Mouse (Mus musculus): Measurements from ENCODE around the gene Abhd16b.

Gene Abhd16b

DNA sequence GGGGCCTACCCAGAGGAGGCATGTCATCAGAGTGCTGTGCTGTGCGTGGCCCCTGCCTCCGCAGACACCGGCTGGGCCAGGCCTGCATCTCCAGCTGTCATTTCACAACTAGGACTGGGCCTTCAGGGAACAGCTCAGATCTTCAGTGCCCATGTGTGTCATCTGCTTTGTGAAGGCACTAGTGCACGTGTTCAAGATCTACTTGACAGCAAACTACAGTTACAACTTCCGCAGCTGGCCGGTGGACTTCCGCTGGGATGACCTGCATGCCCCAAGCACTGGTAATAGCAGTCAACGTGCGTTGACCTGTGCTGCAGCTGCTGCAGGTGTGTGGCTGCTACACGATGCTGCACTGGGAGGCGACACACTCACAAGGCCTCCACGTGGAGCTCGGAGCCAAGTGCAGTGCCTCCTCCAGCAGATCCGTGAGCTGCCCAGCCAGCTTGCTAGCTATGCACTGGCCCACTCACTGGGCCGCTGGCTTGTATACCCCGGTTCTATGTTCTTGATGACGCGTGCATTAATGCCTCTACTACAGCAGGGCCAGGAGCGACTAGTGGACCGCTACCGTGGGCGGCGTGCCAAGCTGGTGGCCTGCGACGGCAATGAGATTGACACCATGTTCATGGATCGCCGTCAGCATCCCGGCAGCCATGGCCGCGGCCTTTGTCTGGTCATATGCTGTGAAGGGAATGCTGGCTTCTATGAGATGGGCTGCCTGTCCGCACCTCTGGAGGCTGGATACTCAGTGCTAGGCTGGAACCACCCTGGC lies at the start of gene Abhd16b:
Abhd16b (plus strand) TSS at position 51 of the 772 bp plus-strand sequence.
- DNase-seq (ENCODE audit: low read depth, low spot score), result no peak

DNA sequence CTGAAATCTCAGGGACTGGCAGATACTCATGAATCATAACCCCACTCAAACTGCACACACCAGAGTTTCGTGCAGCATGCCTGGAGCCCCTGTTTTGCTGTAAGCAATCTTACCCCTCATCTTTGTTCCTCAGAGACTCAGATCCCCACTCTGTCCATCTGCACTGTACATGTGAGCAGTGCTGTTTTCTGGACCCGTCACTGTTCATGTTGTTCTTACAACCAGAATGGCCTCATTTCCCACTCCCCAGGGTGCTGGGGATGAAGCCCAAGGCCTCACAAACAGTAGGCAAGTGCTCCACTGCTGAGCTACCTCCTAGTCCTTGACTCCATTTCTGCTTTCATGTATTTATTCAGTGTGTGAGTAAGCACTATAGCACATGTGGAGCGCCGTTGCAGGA lies 40.8 kb upstream of the Abhd16b start:
- DNase-seq (ENCODE audit: low read depth, low spot score), result no peak

DNA sequence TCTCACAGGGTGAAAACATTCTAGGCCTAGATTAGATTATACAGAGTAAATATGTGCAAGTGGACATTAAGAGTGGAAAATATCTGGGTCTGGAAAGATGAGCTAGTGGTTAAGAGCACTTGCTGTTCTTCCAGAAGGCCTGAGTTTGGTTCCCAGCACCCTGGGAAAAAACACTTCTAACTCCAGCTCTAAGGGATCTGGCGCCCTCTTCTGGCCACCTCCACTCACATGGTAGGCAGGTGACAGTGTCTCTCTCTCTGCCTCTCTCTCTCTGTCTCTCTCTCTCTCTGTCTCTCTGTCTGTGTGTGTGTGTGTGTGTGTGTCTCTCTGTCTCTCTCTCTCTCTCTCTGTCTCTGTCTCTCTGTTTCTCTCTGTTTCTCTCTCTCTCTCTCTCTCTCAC lies 39.7 kb upstream of the Abhd16b start:
- DNase-seq (ENCODE audit: low read depth, low spot score), result no peak

DNA sequence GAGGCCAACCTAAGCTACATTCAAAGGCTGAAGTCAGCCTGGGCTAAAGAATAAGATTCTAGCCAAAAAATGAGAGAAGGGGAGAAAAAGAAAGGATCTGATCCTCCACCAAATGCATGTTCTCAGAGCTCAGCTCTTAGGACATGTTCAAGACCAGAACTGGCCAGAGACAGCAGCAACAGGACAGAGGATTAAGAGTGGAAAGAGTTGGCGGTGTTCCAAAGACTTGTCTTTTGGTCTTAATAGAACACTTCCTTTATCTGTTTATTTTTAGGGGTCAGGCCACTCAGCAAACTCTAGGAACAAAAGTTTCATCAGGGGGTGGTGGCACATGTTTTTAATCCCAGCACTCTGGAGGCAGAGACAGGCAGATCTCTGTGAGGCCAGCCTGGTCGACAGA lies 37.1 kb upstream of the Abhd16b start:
- no peak for DNase-seq (ENCODE audit: low read depth, low spot score)

DNA sequence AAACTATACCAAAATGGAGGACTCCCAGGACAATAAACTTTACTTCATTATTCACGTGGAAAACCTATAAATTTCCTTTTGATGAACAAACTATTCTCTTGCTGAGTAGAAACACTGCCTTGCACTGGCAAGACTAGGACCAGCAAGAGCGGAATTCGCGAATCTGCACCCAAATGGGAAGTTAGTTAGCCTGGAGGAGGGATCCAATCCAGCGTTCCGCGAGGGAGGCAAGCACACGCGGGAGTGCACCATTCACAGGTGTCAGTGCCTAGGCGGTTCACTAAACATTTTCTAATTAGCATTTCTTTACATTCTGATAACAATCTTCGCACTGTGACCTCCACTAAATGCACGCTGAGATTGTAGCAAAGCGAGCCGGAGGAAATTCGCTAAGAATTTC lies 35.2 kb upstream of the Abhd16b start:
- no peak for DNase-seq (ENCODE audit: low read depth, low spot score)

DNA sequence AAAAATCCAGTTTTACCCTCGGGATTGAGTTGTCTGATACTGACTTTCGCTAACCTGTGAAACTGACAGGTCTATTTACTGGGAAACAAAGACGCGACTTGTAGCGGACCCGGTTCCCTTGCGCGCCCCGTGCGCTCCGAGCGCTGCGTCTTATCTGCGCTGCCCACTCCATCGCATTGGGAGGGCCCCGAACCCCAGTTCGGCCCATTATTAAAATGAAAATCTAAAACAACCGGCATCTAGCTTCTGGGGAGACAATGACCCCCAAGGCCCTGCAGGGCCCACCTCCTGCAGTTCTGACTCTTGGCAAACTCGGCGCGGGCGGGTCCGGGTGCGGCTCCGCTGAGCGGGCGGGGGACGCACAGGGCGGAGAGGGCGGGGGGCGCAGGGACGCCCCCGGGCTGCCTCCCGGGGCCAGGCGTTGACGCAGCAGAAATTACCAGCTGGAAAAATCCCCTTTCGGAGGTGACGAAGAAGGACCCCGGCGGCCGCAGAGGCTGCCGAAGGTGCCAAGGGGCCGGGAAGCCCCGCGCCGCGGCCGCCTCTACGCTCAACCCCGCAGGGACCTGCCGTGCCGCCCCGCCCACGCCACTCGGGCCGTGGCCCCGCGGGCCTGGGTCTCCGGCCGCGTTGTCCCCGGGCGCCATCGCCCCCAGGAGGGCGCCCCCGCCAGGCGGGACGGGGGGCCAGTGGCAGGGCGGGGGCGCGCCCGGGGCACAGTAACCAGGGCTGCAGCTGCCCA lies 34.4 kb upstream of the Abhd16b start:
- peak; percentile 16 for DNase-seq (ENCODE audit: low read depth, low spot score)

DNA sequence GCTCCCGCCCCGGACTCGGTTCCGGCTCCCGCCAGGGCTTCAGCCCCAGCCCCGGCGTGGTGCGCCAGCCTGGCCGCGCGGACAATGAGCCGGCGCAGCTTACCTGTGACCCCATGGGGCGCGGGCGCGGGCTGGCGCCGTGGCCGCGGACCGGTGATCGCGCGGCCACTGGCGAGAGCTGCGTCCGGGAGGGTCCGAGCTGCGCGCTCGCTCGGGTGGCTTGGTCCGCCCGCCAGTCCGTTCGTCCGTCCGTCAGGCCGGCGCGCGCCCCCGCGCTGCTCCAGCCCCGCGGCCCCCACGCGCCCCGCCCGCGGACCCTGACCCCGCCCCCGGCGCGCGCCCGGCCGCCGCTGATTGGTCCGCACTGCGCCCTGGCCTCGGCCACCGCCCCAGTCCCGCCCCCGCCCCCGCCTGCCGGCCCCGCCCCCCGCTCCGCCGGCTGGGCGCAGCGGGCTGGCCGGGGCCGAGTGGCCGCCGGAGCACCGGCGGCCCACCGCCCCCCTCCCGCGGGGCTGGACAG lies 33.8 kb upstream of the Abhd16b start, which contains the start of gene Zbtb46:
Zbtb46 (minus strand) TSS at position 274 of the 520 bp plus-strand sequence.
- peak; percentile 58 for DNase-seq (ENCODE audit: low read depth, low spot score)

DNA sequence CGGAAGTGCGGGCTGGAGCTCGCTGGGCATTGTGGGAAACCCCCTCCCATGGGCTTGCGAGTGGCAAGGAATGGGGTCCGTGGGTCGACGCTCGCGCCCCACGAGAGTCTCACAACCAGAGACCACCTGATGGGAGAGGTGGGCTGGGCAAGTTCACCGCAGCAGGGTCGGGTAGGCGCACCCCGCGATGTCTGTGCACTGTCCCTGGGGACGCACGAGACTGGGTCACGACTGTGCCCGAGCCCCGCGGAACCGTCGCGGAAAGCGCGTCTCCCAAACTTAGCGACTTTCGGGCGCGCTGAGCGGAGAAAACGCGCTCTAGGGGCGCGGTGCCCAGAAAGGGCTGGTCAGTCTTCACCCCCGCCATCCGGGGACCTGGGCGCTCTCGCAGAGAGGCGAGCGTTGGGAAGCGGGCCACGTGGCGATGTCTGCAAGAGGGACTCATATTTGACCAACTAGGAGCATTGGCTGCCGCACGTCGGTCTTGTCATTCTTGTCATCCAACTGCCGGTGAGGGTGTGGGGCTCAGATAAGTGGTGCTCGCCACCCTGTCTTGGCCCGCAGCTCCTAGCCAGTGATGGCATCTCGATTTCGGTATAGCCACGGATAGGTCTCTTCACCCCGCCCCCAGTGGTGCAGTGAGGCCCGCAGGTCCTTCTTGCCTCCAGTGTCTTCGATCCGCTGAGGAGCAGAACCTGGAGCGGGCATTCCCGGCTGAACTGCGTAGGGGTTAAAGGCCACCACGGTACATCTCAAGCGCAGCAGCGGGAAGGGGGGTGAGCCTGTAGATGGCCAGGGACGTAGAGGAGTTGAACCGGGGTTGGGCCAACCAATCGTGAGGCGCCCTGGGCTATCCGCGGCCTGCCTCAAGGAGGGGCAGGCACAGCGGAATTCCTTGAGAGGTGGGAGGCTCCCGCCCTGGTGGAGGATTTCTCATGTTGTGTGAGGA lies 33.1 kb upstream of the Abhd16b start:
- DNase-seq (ENCODE audit: low read depth, low spot score), result peak; percentile 46

DNA sequence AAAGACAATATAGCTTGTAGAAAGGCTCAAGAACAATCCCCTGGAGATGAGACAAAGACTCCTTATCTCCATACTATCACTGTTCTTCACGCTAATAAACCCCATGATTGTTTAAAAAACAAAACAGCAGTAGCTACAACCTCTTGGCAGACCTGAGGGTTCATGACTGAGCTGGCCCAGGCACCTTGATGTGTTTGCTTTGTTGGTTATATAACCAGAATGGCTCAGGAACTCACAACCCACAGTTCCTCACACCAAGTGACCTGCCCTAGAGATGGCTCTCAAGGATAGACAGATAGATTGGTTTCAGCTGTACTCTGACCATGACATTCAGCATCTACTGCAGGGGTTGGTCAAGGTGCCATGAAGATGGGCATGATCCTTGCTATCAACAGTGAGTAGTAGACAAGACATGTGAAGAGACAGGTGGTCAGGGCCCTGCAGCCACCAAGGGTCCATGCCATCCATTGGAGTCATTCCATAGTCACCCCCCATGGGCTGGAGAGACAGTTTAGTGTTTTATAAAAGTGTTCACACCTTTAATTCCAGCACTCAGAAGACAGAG lies 31.4 kb upstream of the Abhd16b start:
- no peak for DNase-seq (ENCODE audit: low read depth, low spot score)

DNA sequence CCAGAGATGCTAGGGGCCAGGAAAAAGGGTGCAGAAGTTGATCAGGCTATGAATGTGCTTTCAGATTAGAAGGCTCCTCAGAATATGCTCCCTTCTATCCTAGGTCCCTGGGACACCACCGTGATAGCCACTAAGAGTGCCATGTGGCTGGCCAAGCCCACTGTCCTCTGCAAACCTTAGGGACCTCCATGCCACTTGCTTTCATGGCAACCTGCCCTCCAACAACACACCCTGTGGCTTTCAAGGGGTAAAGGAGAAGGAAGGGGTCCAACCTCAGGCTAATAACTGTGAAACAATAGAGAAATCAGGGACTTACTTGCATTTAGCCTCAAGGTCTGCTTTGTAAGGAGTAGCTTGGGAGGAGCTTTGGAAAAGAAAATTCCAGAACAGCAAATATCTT lies 30.4 kb upstream of the Abhd16b start:
- DNase-seq (ENCODE audit: low read depth, low spot score), result no peak

DNA sequence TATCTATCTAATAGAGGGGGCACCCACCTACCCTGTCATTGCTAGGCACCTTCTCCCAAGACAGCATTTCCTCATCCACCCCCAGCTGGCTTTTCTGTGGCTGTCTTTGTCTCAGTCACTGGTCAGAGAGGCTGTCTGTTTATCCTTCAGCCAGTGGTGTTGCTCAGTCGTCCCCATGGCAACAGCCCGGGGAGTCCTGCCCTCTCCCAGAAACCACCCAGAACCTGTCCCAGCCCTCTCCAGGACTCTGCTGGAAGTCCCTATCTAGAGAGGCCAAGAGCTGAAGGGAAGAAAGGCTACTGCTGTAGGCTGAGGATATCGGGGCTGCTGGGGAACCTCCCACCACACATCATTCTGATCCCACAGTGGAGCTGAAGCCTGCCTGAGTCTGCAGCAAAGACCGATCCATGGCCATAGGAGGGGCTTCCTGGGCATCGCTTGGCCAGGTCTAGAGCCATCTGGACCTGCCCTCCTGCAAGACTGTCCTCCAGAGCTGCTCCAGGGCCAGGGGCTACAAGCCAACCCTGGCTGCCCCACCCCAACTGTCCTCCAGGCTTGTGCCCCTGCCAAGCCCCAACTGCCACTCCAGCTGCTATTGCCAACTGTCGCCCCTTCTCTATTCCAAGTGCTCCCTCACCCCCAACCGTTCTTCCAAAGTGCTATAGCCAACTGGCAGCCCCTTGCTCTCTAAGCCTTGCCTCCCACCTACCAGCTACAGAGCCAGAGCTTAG lies 29.8 kb upstream of the Abhd16b start:
- no peak for DNase-seq (ENCODE audit: low read depth, low spot score)

DNA sequence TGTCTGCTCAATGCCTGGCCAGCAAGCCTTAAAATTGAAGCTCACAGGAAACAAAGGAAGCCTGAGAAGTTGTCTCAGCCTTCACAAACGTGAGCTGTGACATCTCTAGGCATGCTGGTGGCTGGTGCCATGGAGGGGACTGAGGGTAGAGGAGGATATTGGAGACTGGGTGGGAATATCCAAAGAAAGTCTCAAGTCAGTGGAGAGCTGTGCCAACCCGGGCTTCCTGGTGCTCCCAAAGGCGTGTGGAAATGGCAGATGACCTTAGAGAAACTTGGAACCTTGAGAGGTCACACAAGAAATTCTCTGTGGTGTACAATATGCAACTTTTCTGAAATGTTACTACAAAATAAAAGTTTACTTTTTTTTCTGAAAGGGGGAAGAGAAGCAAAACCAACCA lies 27.6 kb upstream of the Abhd16b start:
- no peak for DNase-seq (ENCODE audit: low read depth, low spot score)

DNA sequence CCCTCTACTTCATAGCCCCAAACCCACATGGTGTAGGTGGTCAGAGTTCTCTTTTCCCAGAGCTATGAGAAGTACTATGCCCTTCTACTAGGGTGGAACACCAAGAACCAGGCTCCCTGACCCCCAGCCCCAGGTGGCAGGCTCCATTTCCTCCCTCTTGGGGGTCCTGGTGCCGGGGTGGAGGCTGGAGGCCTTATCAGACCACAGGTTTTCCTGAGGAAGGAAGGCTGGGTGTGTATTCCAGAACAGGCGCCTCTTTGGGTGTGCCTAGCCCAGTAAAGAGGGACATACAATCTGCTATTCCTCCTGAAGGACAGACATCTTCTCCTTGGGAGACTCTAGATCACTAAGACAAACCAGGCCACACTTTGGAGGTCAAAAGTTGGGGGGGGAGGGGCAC lies 22.7 kb upstream of the Abhd16b start:
- DNase-seq (ENCODE audit: low read depth, low spot score), result no peak

DNA sequence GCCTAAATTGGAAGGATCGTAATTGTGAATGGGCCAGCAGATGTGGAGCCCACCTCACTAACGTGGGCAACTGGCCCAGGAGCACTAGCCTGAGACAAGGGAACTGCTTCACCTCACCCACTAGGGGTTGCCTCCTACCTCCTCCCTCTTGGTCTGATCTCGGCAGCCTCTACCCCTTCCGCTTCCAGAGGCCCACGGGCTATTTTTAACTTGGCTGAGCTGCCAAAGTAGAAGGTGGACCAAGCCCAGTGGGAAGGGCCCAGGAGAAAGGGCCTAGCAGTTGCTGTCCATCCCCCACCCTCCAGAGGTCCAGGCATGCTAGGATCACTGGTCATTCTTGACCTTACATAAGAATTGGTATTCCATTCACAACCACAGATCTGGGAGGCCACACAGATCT lies 21.8 kb upstream of the Abhd16b start:
- DNase-seq (ENCODE audit: low read depth, low spot score), result no peak

DNA sequence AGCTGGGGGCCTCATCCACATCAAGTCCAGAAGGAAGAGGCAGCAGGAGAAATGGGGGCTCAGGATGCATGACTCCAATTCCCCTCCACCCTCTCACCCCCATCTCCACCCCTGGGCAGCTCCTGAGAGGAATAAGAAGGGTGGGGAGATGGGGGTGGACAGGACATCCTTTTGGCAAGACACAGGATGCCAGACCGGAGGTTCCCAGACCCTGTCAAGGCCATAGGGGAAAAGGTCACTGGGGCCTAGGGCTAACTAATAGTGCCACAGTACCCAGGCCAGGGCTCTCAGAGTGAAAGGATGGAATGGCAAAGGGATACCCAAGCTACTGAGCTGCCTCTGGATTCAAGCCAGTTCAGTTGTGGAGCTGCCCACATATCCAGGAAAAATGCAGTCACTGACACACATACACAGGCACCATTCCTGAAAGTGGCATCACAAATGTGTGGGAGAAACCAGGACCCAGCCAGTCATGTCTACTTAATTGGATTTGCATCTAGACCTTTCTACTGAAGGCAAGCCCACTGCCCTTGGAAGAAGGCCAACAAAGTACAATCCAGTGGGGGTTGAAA lies 20.7 kb upstream of the Abhd16b start:
- no peak for DNase-seq (ENCODE audit: low read depth, low spot score)

DNA sequence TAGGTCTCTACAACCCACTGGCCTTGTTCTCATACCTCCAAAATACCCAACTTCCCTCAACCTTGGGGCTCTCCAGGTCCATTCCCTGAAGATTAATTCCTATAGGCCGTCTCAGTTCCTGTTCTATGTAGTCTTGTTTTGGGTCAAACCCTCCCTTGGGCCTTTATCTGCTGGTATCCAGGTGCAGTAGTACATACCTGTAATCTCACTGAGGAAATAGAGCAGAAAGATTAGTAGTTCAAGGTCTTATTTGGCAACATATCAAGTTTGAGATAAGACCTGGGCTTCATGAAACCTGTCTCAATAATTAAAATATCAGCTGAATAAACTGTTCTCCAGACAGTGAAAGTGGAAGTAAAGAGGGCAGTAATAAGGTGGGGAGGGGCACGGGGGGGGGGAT lies 9.9 kb upstream of the Abhd16b start:
- no peak for DNase-seq (ENCODE audit: low read depth, low spot score)

DNA sequence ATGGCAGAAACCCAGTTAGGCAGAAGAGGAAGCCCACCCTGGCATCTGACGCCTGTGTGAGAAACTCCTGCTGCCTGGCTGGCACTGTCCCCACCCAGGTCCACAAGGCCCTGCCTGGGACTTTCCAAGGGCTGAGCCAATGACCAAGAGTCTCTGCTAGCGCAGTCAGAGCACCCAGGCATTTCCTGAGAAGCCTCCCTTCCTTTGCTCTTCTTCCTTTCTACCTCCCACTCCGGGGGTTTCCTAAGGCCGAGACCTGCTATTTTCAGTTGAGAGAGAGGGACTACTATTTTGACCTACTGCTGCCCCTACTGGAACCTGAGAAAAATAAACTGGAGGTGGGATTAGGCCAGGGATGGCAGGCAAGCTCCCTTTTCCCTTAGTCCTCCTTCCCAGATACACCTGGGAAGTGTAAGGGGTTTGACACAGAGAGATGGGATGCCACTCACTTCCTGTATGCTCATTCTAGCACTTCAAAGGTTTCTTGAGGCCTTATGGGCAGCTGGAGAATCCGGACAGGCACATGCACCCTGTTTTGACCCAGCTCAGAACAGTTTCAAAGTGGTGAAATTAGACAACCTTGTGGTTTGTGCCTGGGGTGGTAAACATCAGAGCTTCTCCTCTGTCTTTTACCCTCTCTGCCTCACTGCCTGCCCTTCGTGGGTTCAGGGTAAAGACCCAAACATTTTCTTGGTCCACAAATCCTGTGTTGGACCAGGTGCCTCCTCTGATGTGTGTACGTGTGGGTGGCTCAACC lies 9.3 kb upstream of the Abhd16b start:
- DNase-seq (ENCODE audit: low read depth, low spot score), result no peak

DNA sequence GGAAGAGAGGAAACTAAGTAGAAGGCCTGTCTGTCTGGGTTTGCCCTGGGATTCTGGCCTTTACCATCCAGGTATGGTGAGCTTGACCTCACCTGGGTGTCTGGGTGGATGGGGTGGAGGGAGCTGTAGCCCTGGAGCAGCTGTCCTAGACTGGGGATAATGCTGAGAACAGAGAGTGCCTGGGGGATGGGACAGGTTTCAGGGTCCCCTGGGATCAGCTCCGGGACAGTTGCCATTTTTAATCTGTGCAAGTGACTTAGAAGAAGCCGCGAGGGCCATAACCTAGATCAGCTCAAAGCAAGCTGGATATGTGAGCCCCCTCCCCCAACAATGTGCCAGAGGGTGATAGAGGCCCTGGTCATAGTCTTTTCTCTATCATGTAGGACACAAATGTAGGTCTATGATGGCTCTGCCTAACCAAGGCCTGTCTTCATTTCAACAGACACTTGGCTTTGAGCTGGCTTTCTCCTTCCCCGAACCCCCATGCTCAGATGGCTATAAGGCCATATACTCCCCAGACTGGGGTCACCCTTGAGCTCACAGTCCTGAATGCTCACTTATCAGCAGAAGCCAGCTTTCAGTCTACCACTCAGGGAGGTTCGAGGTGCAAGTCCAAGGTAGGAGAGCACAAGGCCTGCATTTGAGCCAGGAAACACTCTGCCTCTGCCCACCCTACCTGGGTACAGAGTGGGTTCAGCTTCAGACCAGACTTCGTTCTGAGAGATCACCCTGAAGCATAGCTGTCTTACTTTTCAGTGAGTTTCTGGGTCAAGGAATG lies 8.4 kb upstream of the Abhd16b start:
- no peak for DNase-seq (ENCODE audit: low read depth, low spot score)

DNA sequence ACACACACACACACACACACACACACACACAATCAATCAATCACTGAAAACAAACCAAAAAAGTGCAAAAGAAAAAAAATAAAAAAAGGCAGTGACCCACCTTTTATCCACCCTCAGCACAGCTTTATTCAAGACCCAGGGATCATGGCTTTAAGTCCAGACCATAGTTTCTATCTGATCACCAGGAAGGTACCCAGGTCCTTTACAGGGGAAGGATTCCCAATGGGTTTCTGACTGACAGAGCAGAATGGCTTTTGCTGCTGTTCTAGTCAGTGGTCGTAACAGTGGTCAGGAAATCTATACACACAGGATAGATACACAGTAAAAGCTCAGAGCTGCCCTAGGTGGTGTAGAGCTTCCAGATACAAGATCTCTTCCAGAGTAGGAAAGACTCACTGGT lies 7.3 kb upstream of the Abhd16b start:
- no peak for DNase-seq (ENCODE audit: low read depth, low spot score)
